Mouse (Mus musculus) bone marrow, adult 2 months (tissue): ENCODE measurements around the gene Slc16a10.

ENCODE experiments used
- CTCF ChIP-seq: fragments of 200-500 bp; IDR thresholded peaks from 2 replicates; pipeline ENCODE4 v1.5.1; 2011; ENCODE audit warnings: low read length, control low read depth; ENCODE audit not compliant: control insufficient read depth, insufficient read depth
- POLR2A ChIP-seq: fragments of 200-500 bp; IDR thresholded peaks from 2 replicates; pipeline ENCODE4 v1.6.1; 2011; ENCODE audit warnings: low read depth, mild to moderate bottlenecking, control low read depth, low read length, borderline replicate concordance; ENCODE audit not compliant: control insufficient read depth

DNA sequence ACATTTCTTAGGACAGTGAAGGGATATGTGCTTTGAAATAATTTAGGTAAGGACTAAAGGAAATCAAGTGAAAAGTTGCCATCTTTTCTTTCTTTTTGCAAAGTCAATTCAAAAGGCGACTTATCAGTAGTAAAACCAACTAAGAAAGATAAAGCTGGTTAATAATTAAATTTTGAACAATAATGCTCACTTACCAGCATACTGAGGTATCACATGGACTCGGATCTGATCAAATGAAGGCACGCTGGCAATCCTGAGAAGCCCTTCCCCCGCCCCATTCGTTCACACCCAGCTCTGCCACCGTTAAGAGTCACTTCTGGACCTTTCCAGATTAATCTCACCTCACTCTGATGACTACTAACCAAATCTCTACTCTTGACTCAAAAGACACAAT lies 64.1 kb downstream of the Slc16a10 start:
- TF ChIP-seq POLR2A (no peak), CTCF (no peak)
